Comparison of ENCODE assay signal across 25 mouse cellular contexts in genomic region chr5:143275761-143276160, GRCm38 (mm10). TPM values are rescaled to one million over a fixed set of nuclear protein-coding genes. Genes with fewer than 3 reads are reported as not detected.
"Had no signal": no experiment of that assay in that cellular context is flagged by ENCODE, and none has a peak within 500 bp of the region (broad histone marks: within the 10 kb centered on the region; RNA-seq: fewer than 3 reads in every experiment).

No protein-coding gene starts in this region.

- DNase-seq: liver, postnatal 0 days; lung, adult 2 months; lung, postnatal 14 days; lung, postnatal 36 days; midbrain, embryonic 14.5 days; right cerebral cortex, postnatal 14 days; thymus, adult 2 months; thymus, postnatal 25 days; thymus, postnatal 4 days had no signal

- H3K36me3 ChIP-seq: liver, embryonic 15.5 days; lung, embryonic 15.5 days; midbrain, embryonic 12.5 days; neural tube, embryonic 13.5 days; stomach, embryonic 15.5 days had no signal

- H3K9ac ChIP-seq: liver, embryonic 15.5 days; liver, postnatal 0 days; lung, embryonic 15.5 days; midbrain, embryonic 12.5 days; neural tube, embryonic 13.5 days; stomach, embryonic 15.5 days had no signal

- H3K27ac ChIP-seq: liver, embryonic 15.5 days; lung, embryonic 15.5 days; macrophage; midbrain, embryonic 12.5 days; neural tube, embryonic 13.5 days; stomach, embryonic 15.5 days; stomach, postnatal 0 days had no signal

- ATAC-seq: liver, postnatal 0 days; lung, postnatal 0 days had no signal

- H3K4me3 ChIP-seq: liver, embryonic 15.5 days; lung, embryonic 15.5 days; midbrain, embryonic 12.5 days; neural tube, embryonic 13.5 days; stomach, embryonic 15.5 days had no signal

- H3K9me3 ChIP-seq: liver, embryonic 15.5 days; lung, embryonic 15.5 days; midbrain, embryonic 12.5 days; neural tube, embryonic 13.5 days; stomach, embryonic 15.5 days had no signal

- H3K4me1 ChIP-seq: liver, embryonic 15.5 days had no signal

- H3K4me2 ChIP-seq: liver, embryonic 15.5 days; lung, embryonic 15.5 days; midbrain, embryonic 12.5 days; neural tube, embryonic 13.5 days; stomach, embryonic 15.5 days had no signal

RNA-seq across cellular contexts. Expression of gene Zfp853, which starts 17.7 kb away (rescaled TPM):
- total RNA-seq: megakaryocyte progenitor cell, adult 5-6 weeks; monocyte, adult 5-6 weeks; neutrophil, adult 5-6 weeks had no signal
- polyA plus RNA-seq: liver, embryonic 15.5 days; liver, postnatal 0 days; lung, embryonic 15.5 days; lung, postnatal 0 days; macrophage; midbrain, embryonic 12.5 days; neural tube, embryonic 11.5 days; testis, adult 2 months had no signal

RNA-seq across cellular contexts. Expression of gene Spdye4a, which starts 49.1 kb away (rescaled TPM):
- total RNA-seq: megakaryocyte progenitor cell, adult 5-6 weeks; midbrain, postnatal 0 days; monocyte, adult 5-6 weeks; neutrophil, adult 5-6 weeks had no signal
- polyA plus RNA-seq: liver, embryonic 15.5 days; liver, postnatal 0 days; lung, adult 2 months; lung, embryonic 15.5 days; lung, postnatal 0 days; macrophage; midbrain, embryonic 12.5 days; midbrain, embryonic 14.5 days; neural tube, embryonic 11.5 days; neural tube, embryonic 13.5 days; spleen, adult 2 months; stomach, embryonic 15.5 days; stomach, postnatal 0 days; thymus, adult 2 months; urinary bladder, adult 2 months had no signal
